Mouse (Mus musculus) bone marrow, adult 2 months (tissue): Measurements from ENCODE around the gene Opn4.

Experiments used
- CTCF ChIP-seq: fragments of 200-500 bp; IDR thresholded peaks from 2 replicates; pipeline ENCODE4 v1.5.1; 2011; ENCODE audit warnings: low read length, control low read depth; ENCODE audit not compliant: control insufficient read depth, insufficient read depth
- POLR2A ChIP-seq: fragments of 200-500 bp; IDR thresholded peaks from 2 replicates; pipeline ENCODE4 v1.6.1; 2011; ENCODE audit warnings: low read depth, mild to moderate bottlenecking, control low read depth, low read length, borderline replicate concordance; ENCODE audit not compliant: control insufficient read depth

- no peak for TF ChIP-seq CTCF
- TF ChIP-seq POLR2A, result no peak
These were observed at the start of gene Opn4 for GRCm38 (mm10) chr14:34599941-34600340.
